Mouse (Mus musculus): ENCODE data around the gene Ptpn13.

The Ptpn13 gene

DNA sequence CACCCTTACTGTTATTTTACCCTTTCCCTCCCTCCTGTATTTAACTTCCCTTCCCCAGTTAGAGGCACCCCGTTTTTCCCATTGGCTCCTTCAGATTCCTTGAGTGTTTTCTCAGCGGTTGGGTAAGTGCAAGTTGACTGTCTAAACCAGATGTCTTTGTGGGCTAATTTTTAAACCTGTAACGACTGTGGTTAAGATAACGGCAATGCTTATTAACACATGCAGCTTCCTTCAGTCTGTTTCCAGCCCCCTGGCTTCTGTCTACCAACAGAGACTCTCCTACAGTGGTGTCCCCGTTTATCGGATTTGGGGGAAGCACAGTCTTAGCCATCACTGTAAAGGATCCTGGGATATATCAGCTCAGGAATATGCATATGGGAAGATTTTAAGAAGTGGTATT is 35.9 kb downstream of the Ptpn13 start:
- no peak for DNase-seq

DNA sequence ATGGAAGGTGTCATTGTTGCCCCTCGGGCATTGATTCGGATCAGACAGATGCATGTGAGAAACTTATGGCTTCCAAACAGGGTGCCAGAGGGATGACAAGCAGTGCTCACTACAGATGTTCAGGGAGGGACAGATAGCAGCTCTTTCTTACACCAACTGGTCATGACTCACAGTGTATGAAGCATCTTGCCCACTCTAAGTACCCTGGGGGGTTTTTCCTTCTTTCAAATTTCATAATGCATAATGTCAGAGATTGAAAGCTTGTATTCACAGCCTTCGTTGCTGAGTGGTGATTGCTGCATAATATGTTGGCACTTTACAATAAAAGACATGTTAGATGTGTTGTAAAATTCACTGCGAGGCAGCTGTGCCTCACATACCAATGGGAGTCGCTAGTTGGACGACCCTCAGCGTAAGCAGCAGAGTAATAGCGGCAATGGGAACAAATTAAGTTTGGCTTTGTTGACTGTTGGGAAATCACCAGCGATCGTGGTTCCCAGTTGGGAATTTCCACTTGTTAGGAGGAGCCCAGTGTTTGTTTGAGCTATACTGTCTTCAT is 38.7 kb downstream of the Ptpn13 start:
- DNase-seq = no peak

DNA sequence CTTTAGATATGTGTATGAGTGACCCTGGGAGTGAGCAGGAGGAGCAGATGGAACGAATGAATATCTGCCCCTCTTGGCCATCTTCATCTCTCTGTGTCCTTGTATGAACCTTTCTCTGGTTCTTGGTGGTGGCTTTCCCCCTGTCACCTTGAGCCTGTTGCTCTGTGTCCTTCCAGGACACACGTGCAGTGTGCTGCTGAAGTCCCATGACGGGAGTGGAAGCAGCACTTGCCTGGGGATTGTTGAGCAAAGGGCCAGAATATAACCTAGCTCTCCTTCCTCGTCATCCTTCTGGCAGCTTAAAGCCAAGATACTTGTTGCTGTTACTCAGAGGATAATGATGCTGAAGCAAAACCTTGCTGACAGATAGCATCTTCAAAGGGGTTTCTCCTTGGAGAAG is 39.3 kb downstream of the Ptpn13 start:
- no peak for DNase-seq

DNA sequence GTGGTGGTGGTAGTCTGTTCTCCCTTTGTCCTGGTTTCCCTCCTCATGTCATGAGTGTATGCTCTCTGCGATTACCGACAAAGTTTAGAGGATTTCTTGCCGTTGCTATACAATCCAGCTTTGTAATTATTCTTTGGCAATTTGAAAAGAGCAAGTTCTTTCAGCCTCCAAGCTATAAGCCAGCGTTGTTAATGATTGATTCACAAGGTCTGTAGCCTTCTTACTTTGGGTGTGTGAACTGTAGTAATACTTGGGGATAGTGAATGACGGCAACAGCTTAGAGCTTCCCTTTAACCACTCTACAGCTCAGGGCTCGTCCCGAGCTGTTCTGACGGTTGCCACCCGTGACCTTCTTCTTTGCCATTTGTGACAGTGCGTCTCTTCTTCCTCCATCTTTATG is 39.8 kb downstream of the Ptpn13 start:
- DNase-seq = no peak

- no peak for DNase-seq
These were observed 47.7 kb downstream of the Ptpn13 start for GRCm38 (mm10) chr5:103472670-103473069.

DNA sequence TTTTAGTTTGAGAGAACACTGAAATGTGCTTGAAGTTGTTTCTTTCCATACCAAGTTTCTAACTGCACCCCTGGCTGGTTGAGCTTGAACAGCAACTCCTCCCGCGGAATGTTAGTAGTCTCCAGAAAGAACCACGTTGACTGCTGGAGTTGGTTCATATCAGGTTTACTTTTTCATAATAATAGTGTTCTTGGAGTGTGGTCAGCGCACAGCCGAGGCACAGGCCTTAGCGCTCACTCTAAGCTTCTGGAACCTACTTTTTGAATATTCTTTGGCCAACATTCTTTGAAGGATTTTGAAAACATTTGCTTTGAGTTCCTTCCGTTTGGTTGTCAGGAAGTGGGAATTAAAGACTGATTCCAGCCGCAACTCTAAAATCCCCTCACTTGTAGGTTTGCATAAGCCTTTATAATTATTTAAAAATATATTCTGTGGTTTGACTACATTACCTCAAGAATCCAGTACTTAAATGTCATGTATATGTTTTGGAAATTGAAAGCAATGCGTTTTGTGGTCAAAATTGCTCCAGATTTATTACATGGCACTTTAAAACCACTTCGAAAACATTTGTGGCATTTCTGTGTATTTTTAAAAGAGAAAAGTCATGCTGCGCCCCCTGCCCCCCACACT is 48.6 kb downstream of the Ptpn13 start:
- DNase-seq = no peak

- DNase-seq = no peak
These were observed 49.3 kb downstream of the Ptpn13 start for GRCm38 (mm10) chr5:103474259-103474658.

DNA sequence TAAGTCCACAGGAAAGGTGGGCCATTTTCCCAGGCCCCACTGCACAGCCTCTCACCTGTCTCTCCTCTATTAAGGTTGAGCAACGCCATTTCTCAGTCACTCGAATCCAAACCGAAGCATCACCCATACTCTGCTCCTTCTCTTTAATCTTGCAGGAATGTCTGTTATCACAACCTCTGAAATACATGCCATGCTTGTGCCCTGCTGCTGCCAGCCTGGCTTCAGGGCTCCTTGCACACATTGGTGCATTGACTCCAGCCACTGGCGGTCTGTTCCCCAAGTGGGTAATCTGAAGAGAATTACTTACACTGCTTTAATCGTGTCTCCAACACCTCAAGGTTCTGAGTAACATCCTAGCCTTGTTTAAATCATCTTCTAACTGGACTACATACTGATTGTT is 50.5 kb downstream of the Ptpn13 start:
- no peak for DNase-seq

GRCm38 (mm10) chr5:103479503-103479902 is 54.5 kb downstream of the Ptpn13 start:
- DNase-seq = no peak

GRCm38 (mm10) chr5:103481222-103481621 is 56.2 kb downstream of the Ptpn13 start:
- DNase-seq = no peak

DNA sequence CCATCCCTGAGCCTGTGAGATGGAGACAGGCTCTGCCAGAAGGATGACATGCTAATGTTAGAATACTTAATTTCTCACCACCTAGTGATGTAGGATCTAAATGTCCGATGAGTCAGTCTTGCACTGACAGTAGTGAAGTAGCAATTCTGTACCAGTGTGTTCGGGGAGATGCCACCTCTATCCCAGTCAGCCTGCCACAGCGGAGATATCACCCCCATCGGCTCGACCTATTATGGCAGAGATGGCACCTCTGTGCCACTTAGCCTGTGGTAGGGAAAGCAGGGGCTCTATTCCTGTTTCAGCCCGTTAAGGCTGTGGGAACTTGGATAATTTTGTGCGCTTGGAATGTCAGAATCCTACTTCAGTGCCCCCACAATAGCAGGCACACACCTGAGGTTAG is 62.0 kb downstream of the Ptpn13 start:
- DNase-seq = no peak

- no peak for DNase-seq
These were observed 66.0 kb downstream of the Ptpn13 start for GRCm38 (mm10) chr5:103490964-103491363.

DNA sequence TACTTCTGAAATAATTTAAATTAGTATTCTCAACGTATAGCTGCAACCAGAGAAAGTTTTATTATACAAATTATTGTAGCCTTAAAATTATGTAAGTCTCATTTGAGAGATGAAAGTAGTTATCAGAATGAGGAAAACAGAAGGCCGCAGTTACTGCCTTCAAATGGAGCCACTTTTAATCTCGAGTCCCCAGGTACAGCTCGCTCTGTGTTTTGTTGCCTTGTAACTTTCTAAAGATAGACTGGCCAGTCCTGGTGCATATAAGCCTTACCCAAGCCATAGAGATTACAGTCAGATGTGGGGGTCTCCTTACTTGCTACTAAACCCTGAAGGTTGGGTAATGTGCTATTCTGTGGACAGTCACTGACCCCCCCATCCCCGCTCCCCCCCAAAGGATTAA is 66.8 kb downstream of the Ptpn13 start:
- DNase-seq = no peak

DNA sequence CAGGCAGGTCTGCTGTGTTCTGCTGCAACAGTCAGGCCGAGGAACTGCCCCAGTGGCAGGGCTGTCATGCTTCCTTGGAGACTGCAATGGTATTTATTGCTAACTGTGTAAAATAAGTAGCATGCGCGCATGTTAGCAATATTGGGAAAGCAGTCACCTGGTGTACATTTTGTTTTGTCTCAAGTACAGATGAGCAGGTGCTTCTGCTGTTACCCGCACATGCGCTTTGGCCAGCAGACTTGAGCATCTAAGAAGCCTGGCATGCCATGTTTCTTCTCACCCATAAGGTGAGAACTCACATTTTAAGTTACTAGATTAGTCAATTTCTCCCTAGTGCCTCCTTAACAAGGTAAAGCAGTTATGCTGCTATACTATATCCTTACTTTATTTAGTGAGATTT is 72.1 kb downstream of the Ptpn13 start:
- DNase-seq = no peak

DNA sequence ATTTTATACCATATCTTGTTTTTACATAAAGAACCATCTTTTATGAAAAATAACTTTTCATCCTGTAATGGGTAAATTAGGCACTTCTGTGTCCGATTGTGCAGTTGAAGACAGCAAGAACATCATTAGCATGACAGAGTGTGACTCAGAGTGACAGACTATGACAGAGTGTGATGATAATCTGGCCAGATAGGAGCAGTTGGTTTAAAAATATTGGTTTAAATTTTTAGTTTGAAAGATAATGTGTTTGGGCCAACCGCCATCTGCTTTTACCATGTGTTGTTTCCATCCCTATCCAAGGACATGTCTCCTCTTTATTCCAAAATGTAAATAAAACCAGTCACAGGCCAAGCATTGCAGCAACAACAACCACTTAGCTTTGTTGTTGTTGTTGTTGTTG is 72.5 kb downstream of the Ptpn13 start:
- no peak for DNase-seq

DNA sequence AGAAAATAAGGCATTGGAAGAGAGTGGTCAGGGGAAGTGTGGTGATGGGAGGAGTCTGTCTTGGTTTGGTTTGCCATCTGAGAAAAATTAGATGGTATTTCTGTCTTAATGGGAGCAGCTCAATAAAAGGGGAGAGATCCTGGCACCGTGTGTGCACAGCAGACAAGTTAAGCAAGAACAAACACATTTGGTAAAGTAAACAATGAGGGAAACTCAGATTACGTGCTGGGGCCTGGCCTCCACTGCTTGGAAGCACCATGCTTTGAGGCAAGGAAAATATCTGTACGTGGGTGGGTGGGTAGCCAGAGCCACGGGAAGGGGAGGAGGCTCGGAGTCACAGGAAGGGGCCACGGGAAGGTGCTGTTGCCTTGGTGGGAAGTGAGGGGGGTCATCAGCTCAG is 74.3 kb downstream of the Ptpn13 start:
- DNase-seq = no peak

DNA sequence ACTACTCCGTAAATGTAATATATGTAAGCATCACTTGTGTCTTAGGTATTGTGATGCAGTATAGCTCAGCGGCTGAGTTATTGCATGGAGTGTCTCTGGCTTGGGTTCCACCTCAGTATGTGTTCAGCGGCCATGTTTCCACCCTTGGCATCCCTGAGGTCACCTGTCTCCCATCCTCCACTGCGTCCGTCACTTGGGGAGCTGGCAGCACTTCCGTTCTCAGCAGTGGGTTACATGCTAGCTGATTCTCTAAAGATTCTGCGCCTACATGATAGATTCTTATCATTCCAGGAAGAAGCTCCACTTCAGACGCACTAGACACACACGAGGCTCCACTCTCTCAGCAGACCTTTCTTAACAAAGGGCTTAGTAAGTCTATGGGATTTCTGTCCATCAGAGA is 76.1 kb downstream of the Ptpn13 start:
- DNase-seq = no peak

DNA sequence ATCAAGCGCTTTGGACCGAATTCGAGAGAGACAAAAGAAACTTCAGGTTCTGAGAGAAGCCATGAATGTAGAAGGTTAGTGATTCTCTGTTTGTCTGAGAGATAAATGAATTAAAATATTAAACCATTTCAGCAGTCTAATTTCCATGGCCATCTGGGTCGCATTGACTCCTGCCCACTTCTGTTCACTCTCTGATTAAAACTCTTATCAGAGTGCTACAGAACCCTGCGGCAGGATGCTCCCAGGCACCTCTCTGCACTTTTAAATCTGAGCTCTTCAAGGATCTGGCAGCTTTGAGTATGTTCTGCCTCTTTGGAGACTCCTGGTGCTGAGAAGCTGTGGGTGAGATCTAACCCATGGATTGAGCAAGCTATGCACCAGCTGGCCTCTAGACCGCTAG is 76.8 kb downstream of the Ptpn13 start:
- no peak for DNase-seq

GRCm38 (mm10) chr5:103513162-103513561 is 88.2 kb downstream of the Ptpn13 start:
- DNase-seq = no peak

DNA sequence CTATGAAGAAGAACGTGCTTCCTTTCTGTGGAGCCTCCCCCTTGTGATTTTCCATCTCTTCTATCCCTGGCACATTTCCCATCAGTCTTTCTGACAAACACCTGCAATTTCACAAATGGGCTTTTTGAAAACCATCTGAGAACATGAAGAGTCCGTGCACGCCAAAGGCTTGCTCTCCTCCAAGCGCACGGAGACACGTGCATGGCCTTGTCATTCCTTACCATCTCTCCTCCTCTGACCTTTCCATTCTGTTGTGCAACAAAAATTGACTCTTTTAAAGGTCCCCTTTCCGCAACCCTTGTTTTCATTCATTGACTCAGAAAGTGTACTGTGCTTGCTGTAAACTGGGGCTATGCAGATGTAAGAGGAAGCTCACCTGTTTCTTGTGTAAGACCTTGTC is 89.4 kb downstream of the Ptpn13 start:
- no peak for DNase-seq

DNA sequence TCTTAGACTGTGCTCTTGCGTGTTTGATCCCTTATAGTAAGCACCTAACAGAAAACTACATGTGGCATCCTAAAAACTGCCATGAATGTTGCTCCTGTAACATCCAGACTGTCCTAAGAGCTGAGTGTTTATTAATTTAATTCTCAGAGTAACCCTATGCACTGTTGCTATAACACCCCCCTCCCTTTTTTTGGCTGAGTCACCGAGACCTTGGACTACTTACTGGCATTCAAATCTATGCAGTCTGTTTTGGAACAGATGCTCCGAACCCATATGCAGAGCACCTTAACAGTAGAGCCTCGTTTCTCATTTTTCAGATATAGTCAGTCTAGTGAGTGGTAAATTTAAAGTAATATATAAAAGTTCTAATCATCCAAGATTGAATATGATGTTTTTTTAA is 90.9 kb downstream of the Ptpn13 start:
- DNase-seq = no peak

DNA sequence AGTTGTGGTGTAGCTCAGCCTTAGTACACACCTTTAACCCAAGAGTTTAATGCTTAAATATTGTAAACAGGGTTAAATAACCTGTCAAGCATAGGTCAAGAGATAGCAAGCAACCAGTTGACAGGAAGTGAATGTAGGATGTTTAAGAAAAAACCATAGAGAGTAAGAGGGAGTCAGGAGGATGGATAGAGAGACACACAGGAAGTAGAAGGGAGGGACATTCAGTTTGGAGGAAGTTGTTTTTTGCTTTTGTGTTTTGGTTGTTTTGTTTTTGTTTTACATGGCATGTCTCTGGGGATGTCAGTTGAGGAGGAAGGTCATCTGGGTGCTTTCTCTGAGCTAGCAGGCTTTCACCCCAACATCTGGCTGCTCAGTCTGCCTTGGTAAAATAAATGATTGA is 91.6 kb downstream of the Ptpn13 start:
- no peak for DNase-seq

DNA sequence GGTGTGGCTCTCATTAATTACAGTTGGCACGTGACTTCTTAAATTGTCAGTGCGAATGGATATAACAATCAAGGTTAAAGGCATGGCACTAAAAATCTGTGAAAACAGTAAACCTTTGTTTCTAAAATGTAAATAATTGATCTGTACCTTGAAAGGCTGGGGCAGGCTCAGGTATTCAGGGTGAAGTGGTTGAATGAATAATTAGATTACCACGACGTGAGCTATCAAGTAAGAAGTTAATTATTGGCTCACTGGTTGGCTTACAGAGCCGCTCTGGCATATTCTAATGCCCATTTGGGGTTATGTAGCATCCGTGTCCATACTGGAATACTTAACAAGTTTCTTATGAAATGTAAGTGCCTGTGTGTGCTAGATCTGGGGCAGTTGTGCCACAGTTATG is 92.6 kb downstream of the Ptpn13 start:
- DNase-seq = no peak

GRCm38 (mm10) chr5:103518797-103519468 is 93.9 kb downstream of the Ptpn13 start:
- DNase-seq = no peak

- DNase-seq = no peak
These were observed 97.4 kb downstream of the Ptpn13 start for GRCm38 (mm10) chr5:103522371-103522770.
